Mouse (Mus musculus): ENCODE data around the gene Lect2. TPM values are rescaled to one million over a fixed set of nuclear protein-coding genes. Genes with fewer than 3 reads are reported as not detected.

Lect2 gene
- total and polyA plus RNA-seq, 2 experiments from 2014 or later: not detected

- Histone ChIP-seq H3K27ac (ENCODE audit: low read depth) (no peak overlapping the region), H3K27me3 (ENCODE audit: control insufficient read depth, insufficient read depth, low read length) (no peaks in the 10 kb centered on the region), H3K4me3 (ENCODE audit: low read depth, low read length) (no peak overlapping the region), H3K9ac (replicated peaks; ENCODE audit: low read depth, low read length) (no peak overlapping the region), H3K36me3 (replicated peaks; ENCODE audit: control insufficient read depth, insufficient read depth, low read length) (no peaks in the 10 kb centered on the region), H3K4me1 (ENCODE audit: control insufficient read depth, insufficient read depth) (no peaks in the 10 kb centered on the region), H3K9me3 (replicated peaks; ENCODE audit: control insufficient read depth, low read length) (no peaks in the 10 kb centered on the region), H3K4me2 (ENCODE audit: low read depth, low read length) (no peak overlapping the region)
- ATAC-seq (ENCODE audit: insufficient read depth, low read depth) (no peak), DNase-seq (ENCODE audit: low spot score) (no peak)
- no peak for TF ChIP-seq EP300 (IDR thresholded peaks at IDR 0.05; ENCODE audit: low read depth)
- no peak for TF ChIP-seq CTCF (IDR thresholded peaks at IDR 0.05; ENCODE audit: low read depth)
Measured at GRCm38 (mm10) chr13:56513595-56513994, 34.7 kb downstream of the Lect2 start.

GRCm38 (mm10) chr13:56509796-56510195 lies 38.5 kb downstream of the Lect2 start:
- ATAC-seq (ENCODE audit: insufficient read depth, low read depth): no peak
- no peak overlapping the region for H3K27ac ChIP-seq (ENCODE audit: low read depth)
- 75% methylated on average over 2 of the region's 2 CpGs for WGBS
- H3K9me3 ChIP-seq (replicated peaks; ENCODE audit: control insufficient read depth, low read length): no peaks in the 10 kb centered on the region
- no peak for DNase-seq (ENCODE audit: low spot score)
- no peak overlapping the region for H3K4me3 ChIP-seq (ENCODE audit: low read depth, low read length)
- H3K27me3 ChIP-seq (ENCODE audit: control insufficient read depth, insufficient read depth, low read length): no peaks in the 10 kb centered on the region
- TF ChIP-seq EP300 (IDR thresholded peaks at IDR 0.05; ENCODE audit: low read depth): no peak
- no peak overlapping the region for H3K9ac ChIP-seq (replicated peaks; ENCODE audit: low read depth, low read length)
- no peaks in the 10 kb centered on the region for H3K36me3 ChIP-seq (replicated peaks; ENCODE audit: control insufficient read depth, insufficient read depth, low read length)
- no peaks in the 10 kb centered on the region for H3K4me1 ChIP-seq (ENCODE audit: control insufficient read depth, insufficient read depth)
- no peak overlapping the region for H3K4me2 ChIP-seq (ENCODE audit: low read depth, low read length)

GRCm38 (mm10) chr13:56506871-56507496 lies 41.3 kb downstream of the Lect2 start:
- no peaks in the 10 kb centered on the region for H3K9me3 ChIP-seq (replicated peaks; ENCODE audit: control insufficient read depth, low read length)
- no peak overlapping the region for H3K27ac ChIP-seq (ENCODE audit: low read depth)
- H3K4me3 ChIP-seq (ENCODE audit: low read depth, low read length): no peak overlapping the region
- no peak for ATAC-seq (ENCODE audit: insufficient read depth, low read depth)
- no peak overlapping the region for H3K4me2 ChIP-seq (ENCODE audit: low read depth, low read length)
- no peak overlapping the region for H3K9ac ChIP-seq (replicated peaks; ENCODE audit: low read depth, low read length)
- 60% methylated on average over 6 of the region's 6 CpGs for WGBS
- TF ChIP-seq EP300 (IDR thresholded peaks at IDR 0.05; ENCODE audit: low read depth) (no peak), CTCF (IDR thresholded peaks at IDR 0.05; ENCODE audit: low read depth) (no peak)
- H3K4me1 ChIP-seq (ENCODE audit: control insufficient read depth, insufficient read depth): no peaks in the 10 kb centered on the region
- no peak for DNase-seq (ENCODE audit: low spot score)
- no peaks in the 10 kb centered on the region for H3K36me3 ChIP-seq (replicated peaks; ENCODE audit: control insufficient read depth, insufficient read depth, low read length)
- 0 out of 2 replicates have a peak, but pooled peaks cover 3% of the 10 kb centered on the region for H3K27me3 ChIP-seq (ENCODE audit: control insufficient read depth, insufficient read depth, low read length)

DNA sequence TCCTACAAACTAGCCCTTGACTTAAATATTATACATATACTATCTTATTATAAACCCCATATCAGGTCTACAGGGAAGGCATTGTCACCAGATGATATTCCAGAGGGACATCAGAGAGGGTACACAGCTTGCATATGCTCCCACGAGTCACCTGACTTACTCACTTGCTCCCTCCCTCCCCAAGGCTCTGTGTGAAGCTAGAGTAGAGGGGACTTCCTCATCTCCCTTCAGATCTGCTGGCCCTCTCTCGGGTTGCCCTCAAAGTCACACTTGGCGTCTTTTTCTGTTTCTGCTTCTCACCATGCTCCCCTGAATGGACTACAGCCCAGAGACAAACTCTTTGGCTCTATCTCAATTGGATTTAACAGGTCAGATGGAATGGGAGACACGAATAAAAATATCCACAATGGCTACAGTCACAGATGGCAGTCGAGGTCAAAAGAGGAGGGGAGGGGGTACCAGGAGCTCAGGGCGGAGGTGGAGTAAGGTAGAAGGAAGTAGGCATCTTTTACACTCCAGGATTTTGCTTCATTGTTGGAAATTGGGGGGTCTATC lies 46.4 kb downstream of the Lect2 start:
- TF ChIP-seq EP300 (IDR thresholded peaks at IDR 0.05; ENCODE audit: low read depth) (no peak), CTCF (IDR thresholded peaks at IDR 0.05; ENCODE audit: low read depth) (no peak)
- Histone ChIP-seq H3K27me3 (ENCODE audit: control insufficient read depth, insufficient read depth, low read length) (0 out of 2 replicates have a peak, but pooled peaks cover 3% of the 10 kb centered on the region), H3K4me1 (ENCODE audit: control insufficient read depth, insufficient read depth) (no peaks in the 10 kb centered on the region), H3K9me3 (replicated peaks; ENCODE audit: control insufficient read depth, low read length) (no peaks in the 10 kb centered on the region), H3K36me3 (replicated peaks; ENCODE audit: control insufficient read depth, insufficient read depth, low read length) (no peaks in the 10 kb centered on the region), H3K27ac (ENCODE audit: low read depth) (no peak overlapping the region), H3K9ac (replicated peaks; ENCODE audit: low read depth, low read length) (no peak overlapping the region), H3K4me3 (ENCODE audit: low read depth, low read length) (no peak overlapping the region), H3K4me2 (ENCODE audit: low read depth, low read length) (no peak overlapping the region)
- DNase-seq (ENCODE audit: low spot score): no peak
- 52% methylated on average over 6 of the region's 6 CpGs for WGBS
- no peak for ATAC-seq (ENCODE audit: insufficient read depth, low read depth)

DNA sequence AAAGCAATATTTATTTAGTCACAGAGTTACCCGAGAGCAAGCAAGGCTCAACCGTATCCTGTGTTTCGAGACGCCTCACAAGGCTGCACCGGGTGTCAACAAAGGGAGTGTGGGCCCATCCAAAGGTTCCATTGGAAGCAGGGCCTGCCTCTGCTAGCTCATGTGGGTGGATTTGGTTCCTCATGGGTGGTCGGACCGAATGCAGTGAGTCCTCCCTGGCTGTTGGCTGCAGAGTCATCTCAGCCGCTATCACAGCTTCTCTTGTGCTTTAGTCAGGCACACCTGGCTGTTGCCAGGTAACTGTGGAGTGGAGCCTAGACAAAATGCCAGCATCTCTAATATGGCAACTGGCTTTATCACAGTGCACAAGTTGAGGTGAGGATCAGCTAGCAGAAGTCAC lies 47.7 kb downstream of the Lect2 start:
- Histone ChIP-seq H3K27ac (ENCODE audit: low read depth) (no peak overlapping the region), H3K4me3 (ENCODE audit: low read depth, low read length) (no peak overlapping the region), H3K9ac (replicated peaks; ENCODE audit: low read depth, low read length) (no peak overlapping the region), H3K4me1 (ENCODE audit: control insufficient read depth, insufficient read depth) (no peaks in the 10 kb centered on the region), H3K9me3 (replicated peaks; ENCODE audit: control insufficient read depth, low read length) (no peaks in the 10 kb centered on the region), H3K4me2 (ENCODE audit: low read depth, low read length) (no peak overlapping the region), H3K27me3 (ENCODE audit: control insufficient read depth, insufficient read depth, low read length) (0 out of 2 replicates have a peak, but pooled peaks cover 3% of the 10 kb centered on the region), H3K36me3 (replicated peaks; ENCODE audit: control insufficient read depth, insufficient read depth, low read length) (no peaks in the 10 kb centered on the region)
- TF ChIP-seq CTCF (IDR thresholded peaks at IDR 0.05; ENCODE audit: low read depth): no peak
- no peak for TF ChIP-seq EP300 (IDR thresholded peaks at IDR 0.05; ENCODE audit: low read depth)
- WGBS: 87% methylated on average over 8 of the region's 8 CpGs
- ATAC-seq (ENCODE audit: insufficient read depth, low read depth) (no peak), DNase-seq (ENCODE audit: low spot score) (no peak)

GRCm38 (mm10) chr13:56500132-56500531 lies 48.2 kb downstream of the Lect2 start:
- Histone ChIP-seq H3K4me2 (ENCODE audit: low read depth, low read length) (no peak overlapping the region), H3K9ac (replicated peaks; ENCODE audit: low read depth, low read length) (no peak overlapping the region), H3K9me3 (replicated peaks; ENCODE audit: control insufficient read depth, low read length) (no peaks in the 10 kb centered on the region), H3K4me1 (ENCODE audit: control insufficient read depth, insufficient read depth) (no peaks in the 10 kb centered on the region), H3K36me3 (replicated peaks; ENCODE audit: control insufficient read depth, insufficient read depth, low read length) (no peaks in the 10 kb centered on the region), H3K27me3 (ENCODE audit: control insufficient read depth, insufficient read depth, low read length) (0 out of 2 replicates have a peak, but pooled peaks cover 3% of the 10 kb centered on the region), H3K27ac (ENCODE audit: low read depth) (no peak overlapping the region), H3K4me3 (ENCODE audit: low read depth, low read length) (no peak overlapping the region)
- ATAC-seq (ENCODE audit: insufficient read depth, low read depth): no peak
- peak; percentile 27 for DNase-seq (ENCODE audit: low spot score)
- peak; percentile 44 for TF ChIP-seq CTCF (IDR thresholded peaks at IDR 0.05; ENCODE audit: low read depth)
- no peak for TF ChIP-seq EP300 (IDR thresholded peaks at IDR 0.05; ENCODE audit: low read depth)
- 62% methylated on average over 3 of the region's 3 CpGs for WGBS

Measured in heart, postnatal 0 days (tissue).